Mouse (Mus musculus): ENCODE results near the gene Cd37. TPM values are rescaled to one million over a fixed set of nuclear protein-coding genes. Genes with fewer than 3 reads are reported as not detected.

Cd37 gene
- polyA plus RNA-seq, 1 experiment = 243 TPM

GRCm38 (mm10) chr7:45235656-45236180 is 3.2 kb downstream of the Cd37 start:
- TF ChIP-seq POLR2A (IDR thresholded peaks at IDR 0.05; ENCODE audit: borderline replicate concordance, low read depth, low read length) (no peak), CTCF (IDR thresholded peaks at IDR 0.05; ENCODE audit: low read depth, low read length) (no peak)
- peaks cover 17% of the 10 kb centered on the region for H3K4me1 ChIP-seq (ENCODE audit: control insufficient read depth, insufficient read depth, low read length)
- H3K27ac ChIP-seq (ENCODE audit: insufficient read depth, low read depth, low read length) = no peak overlapping the region
- no peak overlapping the region for H3K4me3 ChIP-seq (ENCODE audit: insufficient read depth, low read length)

GRCm38 (mm10) chr7:45234922-45235571 is 3.9 kb downstream of the Cd37 start:
- TF ChIP-seq POLR2A (IDR thresholded peaks at IDR 0.05; ENCODE audit: borderline replicate concordance, low read depth, low read length) (no peak), CTCF (IDR thresholded peaks at IDR 0.05; ENCODE audit: low read depth, low read length) (no peak)
- Histone ChIP-seq H3K4me1 (ENCODE audit: control insufficient read depth, insufficient read depth, low read length) (peaks cover 17% of the 10 kb centered on the region), H3K27ac (ENCODE audit: insufficient read depth, low read depth, low read length) (no peak overlapping the region), H3K4me3 (ENCODE audit: insufficient read depth, low read length) (no peak overlapping the region)

- Histone ChIP-seq H3K27ac (ENCODE audit: insufficient read depth, low read depth, low read length) (no peak overlapping the region), H3K4me3 (ENCODE audit: insufficient read depth, low read length) (no peak overlapping the region)
- TF ChIP-seq POLR2A (IDR thresholded peaks at IDR 0.05; ENCODE audit: borderline replicate concordance, low read depth, low read length) = no peak
- TF ChIP-seq CTCF (IDR thresholded peaks at IDR 0.05; ENCODE audit: low read depth, low read length) = no peak
Measured at GRCm38 (mm10) chr7:45234333-45234841, 4.5 kb downstream of the Cd37 start.

GRCm38 (mm10) chr7:45233580-45234332 is 5.2 kb downstream of the Cd37 start:
- TF ChIP-seq CTCF (IDR thresholded peaks at IDR 0.05; ENCODE audit: low read depth, low read length) (no peak), POLR2A (IDR thresholded peaks at IDR 0.05; ENCODE audit: borderline replicate concordance, low read depth, low read length) (no peak)
- H3K4me1 ChIP-seq (ENCODE audit: control insufficient read depth, insufficient read depth, low read length) = peaks cover 10% of the 10 kb centered on the region
- no peak overlapping the region for H3K27ac ChIP-seq (ENCODE audit: insufficient read depth, low read depth, low read length)
- no peak overlapping the region for H3K4me3 ChIP-seq (ENCODE audit: insufficient read depth, low read length)

More at GRCm38 (mm10) chr7:45234333-45234841, 4.5 kb downstream of the Cd37 start:
- peaks cover 13% of the 10 kb centered on the region for H3K4me1 ChIP-seq (ENCODE audit: control insufficient read depth, insufficient read depth, low read length)

GRCm38 (mm10) chr7:45232716-45233465 is 6.0 kb downstream of the Cd37 start:
- TF ChIP-seq CTCF (IDR thresholded peaks at IDR 0.05; ENCODE audit: low read depth, low read length) = no peak
- Histone ChIP-seq H3K4me3 (ENCODE audit: insufficient read depth, low read length) (no peak overlapping the region), H3K4me1 (ENCODE audit: control insufficient read depth, insufficient read depth, low read length) (peaks cover 7% of the 10 kb centered on the region), H3K27ac (ENCODE audit: insufficient read depth, low read depth, low read length) (no peak overlapping the region)

GRCm38 (mm10) chr7:45231941-45232340 is 7.0 kb downstream of the Cd37 start:
- H3K27ac ChIP-seq (ENCODE audit: insufficient read depth, low read depth, low read length) = no peak overlapping the region
- peaks cover under 1% of the 10 kb centered on the region; the same call in 1 of the 2 replicates for H3K4me1 ChIP-seq (ENCODE audit: control insufficient read depth, insufficient read depth, low read length)
- no peak for TF ChIP-seq CTCF (IDR thresholded peaks at IDR 0.05; ENCODE audit: low read depth, low read length)
- TF ChIP-seq POLR2A (IDR thresholded peaks at IDR 0.05; ENCODE audit: borderline replicate concordance, low read depth, low read length) = no peak
- H3K4me3 ChIP-seq (ENCODE audit: insufficient read depth, low read length) = no peak overlapping the region

GRCm38 (mm10) chr7:45231192-45231591 is 7.7 kb downstream of the Cd37 start:
- TF ChIP-seq CTCF (IDR thresholded peaks at IDR 0.05; ENCODE audit: low read depth, low read length) (no peak), POLR2A (IDR thresholded peaks at IDR 0.05; ENCODE audit: borderline replicate concordance, low read depth, low read length) (no peak)
- Histone ChIP-seq H3K4me1 (ENCODE audit: control insufficient read depth, insufficient read depth, low read length) (no peaks in the 10 kb centered on the region), H3K27ac (ENCODE audit: insufficient read depth, low read depth, low read length) (no peak overlapping the region), H3K4me3 (ENCODE audit: insufficient read depth, low read length) (no peak overlapping the region)

GRCm38 (mm10) chr7:45229459-45230203 is 9.3 kb downstream of the Cd37 start:
- Histone ChIP-seq H3K4me1 (ENCODE audit: control insufficient read depth, insufficient read depth, low read length) (no peaks in the 10 kb centered on the region), H3K4me3 (ENCODE audit: insufficient read depth, low read length) (no peak overlapping the region), H3K27ac (ENCODE audit: insufficient read depth, low read depth, low read length) (no peak overlapping the region)
- TF ChIP-seq POLR2A (IDR thresholded peaks at IDR 0.05; ENCODE audit: borderline replicate concordance, low read depth, low read length) (no peak), CTCF (IDR thresholded peaks at IDR 0.05; ENCODE audit: low read depth, low read length) (no peak)

GRCm38 (mm10) chr7:45229046-45229445 is 9.9 kb downstream of the Cd37 start:
- Histone ChIP-seq H3K4me1 (ENCODE audit: control insufficient read depth, insufficient read depth, low read length) (no peaks in the 10 kb centered on the region), H3K4me3 (ENCODE audit: insufficient read depth, low read length) (no peak overlapping the region), H3K27ac (ENCODE audit: insufficient read depth, low read depth, low read length) (no peak overlapping the region)
- TF ChIP-seq POLR2A (IDR thresholded peaks at IDR 0.05; ENCODE audit: borderline replicate concordance, low read depth, low read length) (no peak), CTCF (IDR thresholded peaks at IDR 0.05; ENCODE audit: low read depth, low read length) (no peak)

Data from bone marrow macrophage, adult 2 months (primary cell).